Mouse (Mus musculus): ENCODE results near the gene Zcchc24. TPM values are rescaled to one million over a fixed set of nuclear protein-coding genes. Genes with fewer than 3 reads are reported as not detected.

The Zcchc24 gene
- polyA plus RNA-seq, 1 experiment: 62.1 TPM

- DNase-seq (ENCODE audit: low spot score): no peak
Observed at GRCm38 (mm10) chr14:25747996-25748756, 20.7 kb downstream of the Zcchc24 start.

- no peak for DNase-seq (ENCODE audit: low spot score)
Observed at GRCm38 (mm10) chr14:25746971-25747945, 21.6 kb downstream of the Zcchc24 start.

- DNase-seq (ENCODE audit: low spot score): no peak
Observed at GRCm38 (mm10) chr14:25746371-25746770, 22.5 kb downstream of the Zcchc24 start.

- DNase-seq (ENCODE audit: low spot score): no peak
Observed at GRCm38 (mm10) chr14:25745365-25746184, 23.3 kb downstream of the Zcchc24 start.

GRCm38 (mm10) chr14:25742943-25743342 lies 25.9 kb downstream of the Zcchc24 start:
- no peak for DNase-seq (ENCODE audit: low spot score)

GRCm38 (mm10) chr14:25741840-25742367 lies 26.9 kb downstream of the Zcchc24 start:
- DNase-seq (ENCODE audit: low spot score): no peak

- DNase-seq (ENCODE audit: low spot score): no peak
Observed at GRCm38 (mm10) chr14:25741211-25741610, 27.6 kb downstream of the Zcchc24 start.

GRCm38 (mm10) chr14:25739957-25740565 lies 28.8 kb downstream of the Zcchc24 start:
- no peak for DNase-seq (ENCODE audit: low spot score)

GRCm38 (mm10) chr14:25738591-25739001 lies 30.2 kb downstream of the Zcchc24 start:
- no peak for DNase-seq (ENCODE audit: low spot score)

GRCm38 (mm10) chr14:25736589-25736988 lies 32.2 kb downstream of the Zcchc24 start:
- no peak for DNase-seq (ENCODE audit: low spot score)

GRCm38 (mm10) chr14:25736140-25736539 lies 32.7 kb downstream of the Zcchc24 start:
- no peak for DNase-seq (ENCODE audit: low spot score)

GRCm38 (mm10) chr14:25734736-25735716 lies 33.8 kb downstream of the Zcchc24 start:
- no peak for DNase-seq (ENCODE audit: low spot score)

- DNase-seq (ENCODE audit: low spot score): no peak
Observed at GRCm38 (mm10) chr14:25727149-25727510, 41.7 kb downstream of the Zcchc24 start.

GRCm38 (mm10) chr14:25726226-25727148 lies 42.4 kb downstream of the Zcchc24 start:
- DNase-seq (ENCODE audit: low spot score): no peak

GRCm38 (mm10) chr14:25725690-25726089 lies 43.1 kb downstream of the Zcchc24 start:
- no peak for DNase-seq (ENCODE audit: low spot score)

- DNase-seq (ENCODE audit: low spot score): no peak
Observed at GRCm38 (mm10) chr14:25725032-25725497, 43.8 kb downstream of the Zcchc24 start.

GRCm38 (mm10) chr14:25720962-25721707 lies 47.7 kb downstream of the Zcchc24 start:
- DNase-seq (ENCODE audit: low spot score): no peak

- DNase-seq (ENCODE audit: low spot score): no peak
Observed at GRCm38 (mm10) chr14:25719371-25719770, 49.5 kb downstream of the Zcchc24 start.
